Mouse (Mus musculus) stomach, postnatal 0 days (tissue): ENCODE data around the gene Slc39a1. TPM values are rescaled to one million over a fixed set of nuclear protein-coding genes. Genes with fewer than 3 reads are reported as not detected.

Experiments used
- ATAC-seq: fragments of 200-750 bp; cut with Nextera tagmentation; 2 replicates; pipeline ENCODE4 v1.8.0; 2017; ENCODE audit not compliant: low FRiP score, low TSS enrichment
- DNase-seq: peaks from one replicate; pipeline ENCODE4 v3.0.0-alpha.2; 2016; ENCODE audit warnings: low spot score
- H3K27ac ChIP-seq: fragments of 300-500 bp; sonication (generic); replicated peaks from 2 replicates; pipeline ENCODE4 v1.5.1; 2014; ENCODE audit warnings: mild to moderate bottlenecking, control low read depth
- H3K27me3 ChIP-seq: fragments of 300-500 bp; sonication (generic); 2 replicates; pipeline ENCODE4 v1.6.1; 2014; ENCODE audit warnings: low read length; ENCODE audit not compliant: control insufficient read depth, insufficient read depth
- H3K36me3 ChIP-seq: fragments of 300-500 bp; sonication (generic); 2 replicates; pipeline ENCODE4 v1.6.1; 2014; ENCODE audit warnings: low read length, mixed read lengths; ENCODE audit not compliant: control insufficient read depth, insufficient read depth
- H3K4me1 ChIP-seq: fragments of 300-500 bp; sonication (generic); replicated peaks from 2 replicates; pipeline ENCODE4 v1.6.1; 2014; ENCODE audit warnings: antibody characterized with exemption; ENCODE audit not compliant: control insufficient read depth, insufficient read depth
- H3K4me2 ChIP-seq: fragments of 300-500 bp; sonication (generic); replicated peaks from 2 replicates; pipeline ENCODE4 v1.6.1; 2014; ENCODE audit warnings: low read depth, mild to moderate bottlenecking, control low read depth, moderate library complexity
- H3K4me3 ChIP-seq: fragments of 300-500 bp; sonication (generic); 2 replicates; pipeline ENCODE4 v1.5.1; 2014; ENCODE audit warnings: low read depth, low read length, control low read depth
- H3K9ac ChIP-seq: fragments of 300-500 bp; sonication (generic); 2 replicates; pipeline ENCODE4 v1.6.1; 2014; ENCODE audit warnings: mild to moderate bottlenecking, low read length, control low read depth, mixed read lengths
- H3K9me3 ChIP-seq: fragments of 300-500 bp; sonication (generic); 2 replicates; pipeline ENCODE4 v1.6.1; 2016; ENCODE audit warnings: low read length; ENCODE audit not compliant: control insufficient read depth
- CTCF ChIP-seq: IDR thresholded peaks from 2 replicates; pipeline ENCODE4 v1.5.1; 2016; ENCODE audit warnings: antibody characterized with exemption, low read depth, mild to moderate bottlenecking, moderate library complexity
- EP300 ChIP-seq: optimal IDR thresholded peaks from 2 replicates; pipeline ENCODE3; 2016; ENCODE audit warnings: antibody characterized with exemption
- WGBS: fragments of 180-500 bp; shearing (Covaris S2); extraction: QIAGEN DNeasy Blood & Tissue Kit; methylation state at CpG from one replicate; pipeline ENCODE4 v1.1.7; 2014; 5-methylcytosine and 5-hydroxymethylcytosine counted together
- polyA plus RNA-seq: library from polyadenylated mRNA; unstranded; fragments of >200 nt; fragmentation: Nextera tagmentation; extraction: Ambion mirVana; gene quantifications from 2 replicates; pipeline ENCODE4 v1.2.1, GENCODE M21; 2015

Slc39a1 gene
- polyA plus RNA-seq, 1 experiment from 2014 or later, result 102 TPM

DNA sequence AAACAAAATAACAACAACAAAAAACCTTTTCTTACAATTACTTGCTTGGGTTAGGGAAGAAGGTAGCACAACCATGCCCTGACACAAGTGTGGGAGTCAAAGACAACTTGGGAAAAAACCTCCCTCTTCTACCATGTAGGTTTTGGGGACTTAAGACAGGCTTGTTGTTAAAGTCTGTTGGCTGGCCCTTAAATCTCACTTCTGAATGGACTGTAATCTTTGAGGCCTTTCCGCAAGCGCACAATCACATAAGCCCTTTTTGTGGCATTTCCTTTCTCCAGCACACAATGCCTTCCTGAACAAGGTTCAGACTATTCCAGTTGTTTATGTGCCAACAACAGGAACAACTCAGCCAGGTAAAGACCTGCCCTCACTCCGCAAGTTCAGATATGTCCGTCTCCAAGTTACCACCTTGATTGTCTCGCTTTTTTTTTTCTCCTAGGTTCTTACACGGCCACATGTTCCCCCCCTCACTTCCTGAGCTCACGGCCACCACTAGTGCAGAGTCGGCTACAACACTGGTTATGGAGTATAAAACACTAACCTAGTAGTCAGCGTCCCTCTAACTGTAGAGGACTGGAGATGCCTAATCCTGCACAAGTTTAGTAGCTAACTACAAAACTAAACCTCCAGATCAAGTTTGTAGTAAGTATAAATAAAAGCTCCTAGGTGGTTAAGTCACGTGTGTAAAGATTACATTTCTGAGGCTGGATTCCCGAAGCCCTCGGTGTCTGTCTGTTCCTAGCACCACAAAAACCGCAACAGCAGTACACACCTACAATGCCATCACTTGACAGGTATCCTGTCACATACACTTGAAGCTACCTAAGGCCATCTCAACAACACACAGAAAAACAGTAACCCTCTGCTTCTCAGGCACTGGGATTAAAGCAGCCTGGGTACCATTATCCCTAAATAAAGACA lies 36.2 kb upstream of the Slc39a1 start:
- H3K4me3 ChIP-seq, result peak overlapping the region; percentile 90
- H3K9me3 ChIP-seq, result no peaks in the 10 kb centered on the region
- H3K9ac ChIP-seq, result peak overlapping the region; percentile 98
- H3K4me1 ChIP-seq, result peaks cover 4% of the 10 kb centered on the region; the same call in 1 of the 2 replicates
- no peak overlapping the region for H3K27ac ChIP-seq
- peaks cover 6% of the 10 kb centered on the region for H3K36me3 ChIP-seq
- TF ChIP-seq EP300 (no peak), CTCF (no peak)
- DNase-seq (peak; percentile 15), ATAC-seq (no peak)
- WGBS, result 54% methylated on average over 13 of the region's 13 CpGs
- peak overlapping the region; percentile 57 for H3K4me2 ChIP-seq
- no peaks in the 10 kb centered on the region for H3K27me3 ChIP-seq

DNA sequence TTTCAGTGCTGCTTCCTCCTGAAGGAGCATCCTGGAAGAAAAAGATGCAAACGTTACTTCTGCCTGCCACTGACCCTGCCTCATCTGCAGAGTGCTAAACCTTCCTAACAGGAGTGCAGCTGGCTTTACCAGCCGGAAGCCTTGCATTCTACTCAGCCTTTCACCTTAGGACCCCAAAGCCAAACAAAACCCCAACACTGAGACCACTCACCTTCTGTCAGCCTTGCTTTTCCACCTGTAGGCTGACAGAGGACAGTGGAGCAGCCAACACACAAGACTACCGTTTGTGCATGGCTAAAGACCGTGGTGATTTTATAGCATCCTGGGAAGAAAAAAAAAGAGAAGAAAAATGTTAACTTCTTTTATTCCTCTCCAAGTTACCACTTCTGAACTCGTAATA lies 35.2 kb upstream of the Slc39a1 start:
- no peaks in the 10 kb centered on the region for H3K9me3 ChIP-seq
- H3K9ac ChIP-seq, result peak overlapping the region; percentile 98
- peaks cover 4% of the 10 kb centered on the region; the same call in 1 of the 2 replicates for H3K4me1 ChIP-seq
- H3K4me3 ChIP-seq, result peak overlapping the region; percentile 90
- WGBS, result 3% methylated on average over 5 of the region's 5 CpGs
- H3K4me2 ChIP-seq, result peak overlapping the region; percentile 57
- H3K27me3 ChIP-seq, result no peaks in the 10 kb centered on the region
- TF ChIP-seq CTCF (no peak), EP300 (no peak)
- H3K27ac ChIP-seq, result no peak overlapping the region
- DNase-seq, result no peak
- peaks cover 6% of the 10 kb centered on the region for H3K36me3 ChIP-seq
- no peak for ATAC-seq

- H3K36me3 ChIP-seq, result peaks cover 5% of the 10 kb centered on the region
- peak within 1 kb of the TSS; percentile 59 for H3K4me2 ChIP-seq
- H3K9me3 ChIP-seq, result no peaks in the 10 kb centered on the region
- DNase-seq (peak; percentile 90), ATAC-seq (peak; percentile 94)
- H3K27me3 ChIP-seq, result no peaks in the 10 kb centered on the region
- TF ChIP-seq CTCF (no peak), EP300 (no peak)
- peak within 1 kb of the TSS; percentile 92 for H3K27ac ChIP-seq
- peaks cover 4% of the 10 kb centered on the region; the same call in 1 of the 2 replicates for H3K4me1 ChIP-seq
- under 1% methylated on average over 42 of the region's 42 CpGs for WGBS
- peak within 1 kb of the TSS; percentile 98 for H3K9ac ChIP-seq
- H3K4me3 ChIP-seq, result peak within 1 kb of the TSS; percentile 90
Measured at GRCm38 (mm10) chr3:90213377-90213866, 34.5 kb upstream of the Slc39a1 start, which contains the start of the genes Rps27 and Rab13. Rps27 (minus strand) TSS chr3:90213651. Rab13 (plus strand) TSS chr3:90213695.

GRCm38 (mm10) chr3:90213956-90214684 lies 33.9 kb upstream of the Slc39a1 start:
- no peaks in the 10 kb centered on the region for H3K9me3 ChIP-seq
- DNase-seq (no peak), ATAC-seq (no peak; the same call in 1 of the 2 replicates)
- WGBS, result 12% methylated on average over 12 of the region's 12 CpGs
- H3K4me2 ChIP-seq, result peak overlapping the region; percentile 59
- no peak overlapping the region for H3K27ac ChIP-seq
- no peak overlapping the region for H3K9ac ChIP-seq
- no peaks in the 10 kb centered on the region for H3K27me3 ChIP-seq
- peaks cover 4% of the 10 kb centered on the region; the same call in 1 of the 2 replicates for H3K4me1 ChIP-seq
- peak overlapping the region; percentile 90 for H3K4me3 ChIP-seq
- TF ChIP-seq EP300 (no peak), CTCF (no peak)
- peaks cover 3% of the 10 kb centered on the region; the same call in 1 of the 2 replicates for H3K36me3 ChIP-seq

DNA sequence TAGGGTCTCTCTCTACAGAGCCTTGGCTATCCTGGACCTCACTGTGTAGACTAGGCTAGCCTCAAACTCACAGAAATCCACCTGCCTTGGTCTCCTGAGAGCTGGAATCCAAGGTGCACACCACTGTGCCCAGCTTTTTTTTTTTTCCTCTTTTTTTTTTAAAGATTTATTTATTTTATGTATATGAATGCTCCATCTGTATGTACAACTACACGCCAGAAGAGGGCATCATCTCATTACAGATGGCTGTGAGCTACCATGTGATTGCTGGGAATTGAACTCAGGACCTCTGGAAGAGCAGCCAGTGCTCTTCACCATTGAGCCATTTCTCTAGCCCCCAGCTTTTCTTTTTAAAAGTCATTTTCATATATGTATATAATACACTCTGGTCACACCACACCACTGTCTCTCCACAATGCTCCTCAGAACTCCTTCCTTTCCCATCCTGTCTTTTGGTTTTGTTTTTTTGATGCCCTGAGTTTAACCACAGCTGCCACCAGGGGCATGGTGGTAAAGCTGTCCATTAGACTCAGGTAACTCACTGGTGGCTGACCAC lies 32.1 kb upstream of the Slc39a1 start:
- peaks cover 4% of the 10 kb centered on the region; the same call in 1 of the 2 replicates for H3K4me1 ChIP-seq
- H3K9ac ChIP-seq, result no peak overlapping the region
- no peak for DNase-seq
- no peak for ATAC-seq
- WGBS, result 45% methylated on average over 1 of the region's 1 CpGs
- no peaks in the 10 kb centered on the region for H3K27me3 ChIP-seq
- H3K4me2 ChIP-seq, result no peak overlapping the region
- H3K4me3 ChIP-seq, result no peak overlapping the region
- no peaks in the 10 kb centered on the region for H3K9me3 ChIP-seq
- no peak for TF ChIP-seq EP300
- TF ChIP-seq CTCF, result peak; percentile 50
- H3K27ac ChIP-seq, result no peak overlapping the region
- H3K36me3 ChIP-seq, result no peaks in the 10 kb centered on the region
